Mouse (Mus musculus) WW6 (cell line): ENCODE data around the gene Ldlr.
"Not testable (repeated sequence)": the region's sequence is repeated elsewhere in the genome, so short reads cannot be mapped to it uniquely, and the experiment has no call there.

Experiments
- DNase-seq: peaks from one replicate; pipeline ENCODE4 v3.0.0-alpha.2; 2013; ENCODE audit warnings: low read depth, low spot score

Gene Ldlr

DNA sequence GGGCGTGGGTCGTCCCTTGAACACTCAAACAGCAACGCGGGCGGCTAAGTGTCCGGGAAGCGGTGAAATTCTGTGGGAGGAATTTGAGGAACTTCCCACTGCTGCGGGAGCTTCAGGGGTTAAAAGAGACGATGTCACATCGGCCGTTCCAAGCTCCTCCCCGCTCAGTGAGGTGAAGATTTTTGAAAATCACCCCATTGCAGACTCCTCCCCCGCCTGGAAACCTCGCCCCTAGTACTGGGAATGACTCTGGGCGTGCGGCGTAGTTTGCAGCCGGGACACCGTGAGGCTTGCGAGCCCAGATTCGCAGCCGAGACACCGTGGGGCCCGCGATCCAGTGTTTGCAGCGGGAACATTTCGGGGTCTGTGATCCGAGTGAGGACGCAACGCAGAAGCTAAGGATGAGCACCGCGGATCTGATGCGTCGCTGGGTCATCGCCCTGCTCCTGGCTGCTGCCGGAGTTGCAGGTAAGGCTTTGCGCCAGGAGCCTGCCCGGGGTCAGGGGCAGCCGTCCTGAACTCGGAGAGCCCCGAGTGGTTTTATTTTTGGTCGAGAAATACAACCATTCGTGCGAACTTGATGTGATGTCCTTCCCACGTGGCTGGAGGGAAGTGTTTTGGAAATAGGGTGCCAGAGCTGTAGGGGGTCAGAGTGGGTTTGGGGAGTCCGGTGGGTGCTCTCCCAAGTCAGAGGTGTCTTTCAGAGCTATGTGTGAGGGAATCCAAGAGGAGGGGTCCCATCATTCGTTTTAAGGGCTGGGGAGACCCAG is at the start of gene Ldlr:
TSS of gene Ldlr (plus strand) at position 107 of the 770 bp plus-strand sequence.
- DNase-seq = peak; percentile 86

DNA sequence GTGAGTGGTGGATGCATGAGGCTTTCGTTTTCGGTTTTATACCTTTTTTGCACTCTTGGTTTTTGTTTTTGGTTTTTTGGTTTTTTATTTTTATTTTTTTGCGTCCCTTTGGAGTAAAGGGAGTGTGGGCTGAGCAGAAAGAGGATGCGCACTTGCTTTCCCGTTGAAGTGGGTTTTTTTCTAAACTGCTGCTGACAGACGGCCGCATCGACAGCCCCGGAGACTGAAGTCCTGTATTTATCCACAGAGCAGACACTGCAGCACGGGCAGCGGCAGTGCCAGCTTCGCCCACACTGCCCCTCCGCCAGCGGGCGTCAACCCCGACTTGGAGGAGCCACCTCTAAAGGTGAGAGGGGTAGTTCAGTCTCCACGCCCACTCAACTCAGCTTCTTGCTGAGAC is 45.6 kb upstream of the Ldlr start:
- DNase-seq = no peak

GRCm38 (mm10) chr9:21680448-21680847 is 42.8 kb upstream of the Ldlr start:
- no peak for DNase-seq

- DNase-seq = no peak
Measured at GRCm38 (mm10) chr9:21682827-21683226, 40.5 kb upstream of the Ldlr start.

DNA sequence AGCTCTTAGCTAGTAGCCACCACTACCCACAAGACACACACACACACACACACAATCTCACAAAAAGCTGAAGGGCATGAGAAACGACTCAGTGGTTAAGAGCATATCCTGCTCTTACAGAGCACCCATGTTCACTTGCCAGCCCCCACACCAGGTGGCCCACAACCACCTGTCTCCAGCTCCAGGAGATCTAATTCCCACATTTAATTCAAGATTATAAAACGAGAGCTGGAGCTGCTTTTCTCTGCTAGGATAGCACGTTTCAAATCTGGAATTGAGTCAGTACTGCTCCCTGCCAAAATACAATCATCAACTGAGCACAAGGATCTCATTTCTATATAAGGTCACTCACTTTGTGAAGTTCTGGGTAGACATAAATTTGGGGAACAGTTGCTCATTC is 39.4 kb upstream of the Ldlr start:
- DNase-seq = no peak

DNA sequence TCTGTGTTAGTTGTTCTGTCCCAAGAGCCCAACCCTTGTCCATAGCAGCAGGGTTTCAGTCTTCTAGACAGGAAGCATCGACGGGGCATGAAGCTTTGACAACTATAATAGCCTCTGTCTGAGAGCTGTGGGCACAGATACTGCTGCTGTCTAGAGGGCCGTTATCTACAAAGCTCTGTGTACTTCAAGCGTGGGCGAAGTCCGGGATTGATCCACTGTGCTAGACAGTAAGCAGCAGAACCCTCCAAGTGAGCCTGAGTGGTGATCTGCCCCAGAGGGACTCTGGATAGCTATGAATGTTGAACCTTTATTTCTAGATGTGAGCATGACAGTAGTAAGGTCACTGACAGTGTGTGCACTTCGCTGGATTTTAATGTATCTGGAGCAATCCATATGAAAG is 34.7 kb upstream of the Ldlr start:
- no peak for DNase-seq

GRCm38 (mm10) chr9:21690031-21690430 is 33.3 kb upstream of the Ldlr start:
- DNase-seq = no peak

DNA sequence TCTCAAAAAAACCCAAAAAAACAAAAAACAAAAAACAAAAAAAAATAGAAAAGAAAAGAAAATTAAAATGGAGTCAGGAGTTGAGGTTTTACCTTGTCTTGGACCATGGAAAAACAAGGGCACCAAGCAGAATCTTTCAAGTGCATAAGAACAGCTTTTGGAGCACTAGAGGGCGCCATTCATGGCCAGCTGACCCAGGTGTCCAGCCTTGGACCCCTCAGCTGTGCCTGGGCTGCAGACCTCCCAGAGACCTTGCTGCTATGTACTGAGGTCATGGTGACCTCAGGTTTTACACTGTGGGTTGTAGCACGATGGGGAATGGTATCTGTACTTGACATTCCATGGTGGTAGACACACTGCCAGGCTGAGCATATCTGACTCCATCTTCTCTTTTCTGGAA is 31.4 kb upstream of the Ldlr start:
- DNase-seq = no peak

GRCm38 (mm10) chr9:21692491-21692890 is 30.8 kb upstream of the Ldlr start:
- no peak for DNase-seq

- DNase-seq = no peak
Measured at GRCm38 (mm10) chr9:21694071-21694470, 29.2 kb upstream of the Ldlr start.

DNA sequence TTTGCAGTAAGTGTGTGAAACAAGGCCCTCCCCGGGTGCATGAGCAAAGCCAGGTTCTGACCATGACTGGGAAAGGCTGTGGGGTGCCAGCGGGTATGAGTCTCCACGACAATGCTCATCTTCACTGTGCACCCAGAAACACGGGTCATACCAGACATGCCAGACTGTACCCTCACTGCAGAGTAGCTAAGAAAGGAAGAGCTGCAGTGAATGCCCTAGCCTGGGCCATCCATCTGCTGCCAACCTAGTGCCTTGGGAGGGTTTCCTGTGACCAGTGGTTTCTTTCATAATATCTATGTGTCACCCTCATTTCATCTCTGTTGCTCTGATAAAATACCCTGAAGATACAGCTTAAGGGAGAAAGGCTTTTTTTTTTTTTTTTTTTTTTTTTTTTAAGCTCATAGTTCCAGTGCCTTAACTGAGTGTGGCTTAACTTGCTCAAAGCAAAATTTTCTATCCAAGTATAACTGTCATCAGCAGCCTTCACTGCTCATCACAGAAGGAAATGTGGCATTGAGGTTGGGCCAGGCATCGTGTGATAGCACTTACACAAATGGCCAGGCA is 28.0 kb upstream of the Ldlr start:
- DNase-seq = no peak

DNA sequence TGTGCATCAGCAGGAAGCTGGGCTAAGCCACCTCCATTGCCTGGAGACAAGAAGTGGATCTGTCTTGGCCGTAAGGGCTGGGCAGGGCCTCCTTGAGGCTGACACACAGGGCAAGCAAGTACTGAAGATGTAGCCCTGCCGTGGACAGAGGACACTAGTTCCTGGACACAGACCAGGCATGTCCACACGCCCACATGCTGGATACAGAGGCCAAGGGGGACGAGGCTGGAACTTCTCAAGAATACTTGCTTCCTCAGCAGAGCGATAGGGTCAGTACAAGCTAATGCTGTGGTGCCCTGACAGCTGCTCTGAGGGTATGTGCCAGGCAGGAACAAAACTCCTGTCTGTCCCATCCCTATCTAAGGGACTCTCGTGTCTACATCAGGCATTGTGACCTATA is 26.2 kb upstream of the Ldlr start:
- no peak for DNase-seq

DNA sequence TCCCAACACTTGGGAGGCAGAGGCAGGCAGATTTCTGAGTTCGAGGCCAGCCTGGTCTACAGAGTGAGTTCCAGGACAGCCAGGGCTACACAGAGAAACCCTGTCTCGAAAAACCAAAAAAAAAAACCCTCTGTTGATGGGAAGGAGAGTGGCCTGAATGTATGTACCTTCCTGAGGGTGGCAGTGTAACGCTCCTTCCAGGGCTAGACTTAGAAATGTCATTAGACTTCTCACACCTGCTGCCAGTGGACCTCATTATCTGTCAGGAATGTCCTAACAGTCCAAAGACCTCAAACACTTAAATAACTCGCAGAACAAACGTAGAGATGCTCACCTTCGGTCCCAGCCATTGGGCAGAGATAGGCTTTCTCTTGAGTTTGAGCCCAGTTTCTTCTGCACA is 24.0 kb upstream of the Ldlr start:
- not testable (repeated sequence) for DNase-seq

- DNase-seq = no peak
Measured at GRCm38 (mm10) chr9:21701091-21701490, 22.2 kb upstream of the Ldlr start.

GRCm38 (mm10) chr9:21703494-21703893 is 19.8 kb upstream of the Ldlr start:
- no peak for DNase-seq

GRCm38 (mm10) chr9:21706085-21706484 is 17.2 kb upstream of the Ldlr start:
- DNase-seq = no peak

GRCm38 (mm10) chr9:21706586-21707265 is 16.6 kb upstream of the Ldlr start:
- DNase-seq = no peak

DNA sequence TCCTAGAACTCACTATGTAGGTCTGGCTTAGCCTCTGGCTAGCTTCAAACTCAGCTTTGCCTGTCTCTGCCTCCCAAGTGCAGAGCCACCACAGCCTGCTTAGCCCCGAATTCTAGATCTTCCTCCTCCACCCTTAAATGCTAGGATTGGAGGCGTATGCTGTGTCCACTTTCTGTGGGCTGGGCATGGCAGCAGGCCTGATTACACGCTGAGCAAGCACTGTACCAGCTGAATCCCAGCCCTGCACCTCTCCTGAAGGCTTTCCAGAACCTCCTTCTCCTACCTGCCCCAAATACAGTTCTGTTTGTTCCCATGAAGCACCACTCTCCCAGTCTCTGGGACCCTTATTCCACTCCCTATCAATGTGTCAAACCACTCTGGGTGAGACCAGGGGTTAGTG is 13.9 kb upstream of the Ldlr start:
- DNase-seq = no peak

DNA sequence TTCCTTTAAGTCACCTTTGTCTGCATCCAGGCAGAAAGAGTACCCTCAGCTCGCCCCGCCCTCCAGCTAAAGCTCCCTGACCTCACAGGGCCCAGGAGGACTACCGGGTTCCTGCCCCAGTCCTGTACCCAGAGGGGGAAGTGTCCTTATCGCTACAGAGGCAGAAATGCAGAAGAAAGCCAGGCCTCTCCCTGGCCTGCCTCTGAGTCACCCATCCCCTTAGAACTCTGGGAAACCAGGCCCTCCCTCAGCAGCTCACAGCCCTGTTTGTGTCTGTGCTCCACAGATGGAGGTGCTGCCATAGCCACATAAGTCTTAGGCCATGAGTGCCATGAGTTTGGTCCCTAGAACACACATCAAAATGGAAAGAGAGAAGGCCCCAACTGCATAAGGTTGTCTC is 8.0 kb upstream of the Ldlr start:
- DNase-seq = no peak

GRCm38 (mm10) chr9:21717015-21717414 is 6.3 kb upstream of the Ldlr start:
- DNase-seq = no peak

- no peak for DNase-seq
Measured at GRCm38 (mm10) chr9:21721036-21721435, 2.2 kb upstream of the Ldlr start.

GRCm38 (mm10) chr9:21724147-21724536 is 859 bp downstream of the Ldlr start:
- DNase-seq = peak; percentile 81
